Mouse (Mus musculus): ENCODE measurements at regions not wholly inside any gene's neighbourhood (a gene's known extent, or its start where the extent isn't known, plus 50 kb on each side); places are given as distances from the start of the nearest gene placed in this dataset.

DNA sequence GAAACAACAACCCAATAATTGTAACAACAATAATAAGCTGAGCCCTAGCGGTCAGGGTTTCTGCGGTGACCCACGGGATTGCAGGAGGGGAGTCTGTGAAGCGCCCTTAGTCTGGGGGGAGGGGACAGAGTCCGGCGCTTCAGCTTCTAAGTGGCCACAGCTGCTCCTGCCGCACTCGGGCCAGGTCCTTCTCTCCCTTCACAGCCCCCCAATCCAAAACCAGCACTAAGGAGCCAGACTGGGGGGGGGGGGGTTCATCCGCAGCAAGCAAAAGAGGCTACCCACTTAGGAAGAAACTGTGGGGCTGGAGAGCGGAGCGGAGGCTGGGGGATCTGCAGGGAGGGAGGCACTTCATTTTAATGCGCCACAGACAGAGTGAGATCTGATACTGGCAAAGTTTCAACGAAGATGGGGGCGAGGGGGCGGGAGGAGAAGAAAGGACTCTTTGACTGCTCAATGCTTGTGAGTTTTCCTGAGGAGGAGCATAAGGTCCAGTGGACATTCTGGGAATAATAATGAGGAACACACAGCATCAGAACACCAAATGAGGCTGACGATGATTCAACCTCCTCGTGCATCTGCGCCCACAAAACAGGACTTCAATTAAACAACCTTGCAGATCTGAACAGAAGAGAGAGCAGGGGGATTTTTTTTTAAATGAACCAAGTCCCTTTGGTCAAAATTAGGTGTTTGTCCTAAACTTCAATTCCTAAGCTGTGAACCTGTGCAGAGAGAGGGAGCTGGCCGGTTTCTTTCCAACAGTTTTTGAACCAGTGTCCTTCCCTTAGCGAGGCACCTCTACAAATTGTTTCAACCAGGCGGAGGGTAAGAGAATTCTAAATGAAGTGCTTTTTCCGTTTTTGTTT is 412.7 kb upstream of the Atp11b start:
- TF ChIP-seq CTCF (IDR thresholded peaks at IDR 0.05; ENCODE audit: low read depth, low read length) (no peak), POLR2A (IDR thresholded peaks at IDR 0.05; ENCODE audit: borderline replicate concordance, low read depth, low read length) (no peak)

All from bone marrow macrophage, adult 2 months (primary cell).